Mouse (Mus musculus) kidney, embryonic 14.5 days (tissue): ENCODE measurements around the gene Mras. TPM values are rescaled to one million over a fixed set of nuclear protein-coding genes. Genes with fewer than 3 reads are reported as not detected.

Experiments
- ATAC-seq: fragments of 200-750 bp; cut with Nextera tagmentation; 2 replicates; pipeline ENCODE4 v1.8.0; 2017; ENCODE audit warnings: moderate number of reproducible peaks, mild to moderate bottlenecking, moderate TSS enrichment, moderate library complexity; ENCODE audit not compliant: low FRiP score, low TSS enrichment
- H3K27ac ChIP-seq: fragments of 300-500 bp; sonication (generic); 2 replicates; pipeline ENCODE4 v1.5.1; 2014; ENCODE audit warnings: low read depth, mild to moderate bottlenecking, low read length, moderate library complexity, mixed read lengths
- H3K27me3 ChIP-seq: fragments of 300-500 bp; sonication (generic); 2 replicates; pipeline ENCODE4 v1.6.1; 2014; ENCODE audit warnings: mild to moderate bottlenecking, low read length; ENCODE audit not compliant: control insufficient read depth, insufficient read depth
- H3K36me3 ChIP-seq: fragments of 300-500 bp; sonication (generic); 2 replicates; pipeline ENCODE4 v1.6.1; 2014; ENCODE audit warnings: low read length, mixed read lengths; ENCODE audit not compliant: control insufficient read depth, insufficient read depth
- H3K4me1 ChIP-seq: fragments of 300-500 bp; sonication (generic); 2 replicates; pipeline ENCODE4 v1.6.1; 2014; ENCODE audit warnings: low read length, mixed read lengths; ENCODE audit not compliant: control insufficient read depth, insufficient read depth
- H3K4me2 ChIP-seq: fragments of 300-500 bp; sonication (generic); replicated peaks from 2 replicates; pipeline ENCODE4 v1.6.1; 2014; ENCODE audit warnings: low read depth, mild to moderate bottlenecking, low read length
- H3K4me3 ChIP-seq: fragments of 300-500 bp; sonication (generic); 2 replicates; pipeline ENCODE4 v1.5.1; 2014; ENCODE audit warnings: mild to moderate bottlenecking, low read length
- H3K9ac ChIP-seq: fragments of 300-500 bp; sonication (generic); 2 replicates; pipeline ENCODE4 v1.6.1; 2014; ENCODE audit warnings: low read depth, mild to moderate bottlenecking, low read length, moderate library complexity
- H3K9me3 ChIP-seq: fragments of 300-500 bp; sonication (generic); 2 replicates; pipeline ENCODE4 v1.6.1; 2016; ENCODE audit warnings: low read length; ENCODE audit not compliant: control insufficient read depth
- WGBS: fragments of 180-500 bp; shearing (Covaris S2); extraction: QIAGEN DNeasy Blood & Tissue Kit; methylation state at CpG from one replicate; pipeline ENCODE4 v1.1.7; 2014; 5-methylcytosine and 5-hydroxymethylcytosine counted together
- polyA plus RNA-seq: library from polyadenylated mRNA; unstranded; fragments of >200 nt; fragmentation: Nextera tagmentation; extraction: Ambion mirVana; gene quantifications from 2 replicates; pipeline ENCODE4 v1.2.1, GENCODE M21; 2014

Gene Mras
- polyA plus RNA-seq, 1 experiment from 2014 or later: 11.8 TPM

- WGBS: 24% methylated on average over 14 of the region's 14 CpGs
- peak overlapping the region; percentile 28; the same call in 1 of the 2 replicates for H3K9ac ChIP-seq
- peak overlapping the region; percentile 78 for H3K4me3 ChIP-seq
- ATAC-seq: 0 out of 2 replicates have a peak, but pooled peaks have one; percentile 2
- no peaks in the 10 kb centered on the region for H3K9me3 ChIP-seq
- H3K4me1 ChIP-seq: peaks cover 18% of the 10 kb centered on the region
- no peaks in the 10 kb centered on the region for H3K36me3 ChIP-seq
- H3K27ac ChIP-seq: no peak overlapping the region; the same call in 1 of the 2 replicates
- H3K27me3 ChIP-seq: peaks cover 13% of the 10 kb centered on the region
- H3K4me2 ChIP-seq: peak overlapping the region; percentile 74
Measured at GRCm38 (mm10) chr9:99434892-99435618, 2.1 kb downstream of the Mras start.

- H3K9me3 ChIP-seq: no peaks in the 10 kb centered on the region
- 77% methylated on average over 4 of the region's 4 CpGs for WGBS
- ATAC-seq: no peak
- no peak overlapping the region for H3K4me3 ChIP-seq
- H3K27me3 ChIP-seq: peaks cover 4% of the 10 kb centered on the region; the same call in 1 of the 2 replicates
- H3K4me1 ChIP-seq: peaks cover 18% of the 10 kb centered on the region
- no peak overlapping the region for H3K9ac ChIP-seq
- no peak overlapping the region for H3K27ac ChIP-seq
- H3K36me3 ChIP-seq: no peaks in the 10 kb centered on the region
- H3K4me2 ChIP-seq: no peak overlapping the region
Measured at GRCm38 (mm10) chr9:99432478-99432877, 4.7 kb downstream of the Mras start.

GRCm38 (mm10) chr9:99431963-99432362, 5.2 kb downstream of the Mras start:
- no peaks in the 10 kb centered on the region for H3K27me3 ChIP-seq
- no peak overlapping the region for H3K4me2 ChIP-seq
- H3K36me3 ChIP-seq: no peaks in the 10 kb centered on the region
- 81% methylated on average over 6 of the region's 6 CpGs for WGBS
- H3K4me3 ChIP-seq: no peak overlapping the region
- H3K4me1 ChIP-seq: peaks cover 18% of the 10 kb centered on the region
- H3K9me3 ChIP-seq: no peaks in the 10 kb centered on the region
- no peak overlapping the region for H3K27ac ChIP-seq
- H3K9ac ChIP-seq: no peak overlapping the region
- no peak for ATAC-seq

- no peak for ATAC-seq
- Histone ChIP-seq H3K9ac (no peak overlapping the region), H3K4me3 (no peak overlapping the region), H3K36me3 (no peaks in the 10 kb centered on the region), H3K27ac (no peak overlapping the region), H3K4me2 (no peak overlapping the region), H3K27me3 (no peaks in the 10 kb centered on the region), H3K4me1 (peaks cover 18% of the 10 kb centered on the region), H3K9me3 (no peaks in the 10 kb centered on the region)
- 93% methylated on average over 8 of the region's 8 CpGs for WGBS
Measured at GRCm38 (mm10) chr9:99431346-99431745, 5.8 kb downstream of the Mras start.

GRCm38 (mm10) chr9:99430806-99431205, 6.4 kb downstream of the Mras start:
- H3K4me3 ChIP-seq: no peak overlapping the region
- H3K4me1 ChIP-seq: peaks cover 16% of the 10 kb centered on the region
- no peaks in the 10 kb centered on the region for H3K36me3 ChIP-seq
- no peak overlapping the region for H3K27ac ChIP-seq
- no peaks in the 10 kb centered on the region for H3K9me3 ChIP-seq
- H3K4me2 ChIP-seq: no peak overlapping the region
- WGBS: 83% methylated on average over 6 of the region's 6 CpGs
- H3K27me3 ChIP-seq: no peaks in the 10 kb centered on the region
- H3K9ac ChIP-seq: no peak overlapping the region
- ATAC-seq: no peak

GRCm38 (mm10) chr9:99429845-99430244, 7.3 kb downstream of the Mras start:
- WGBS: 95% methylated on average over 3 of the region's 3 CpGs
- Histone ChIP-seq H3K4me1 (peaks cover 11% of the 10 kb centered on the region), H3K9ac (no peak overlapping the region)

GRCm38 (mm10) chr9:99428601-99429331, 8.4 kb downstream of the Mras start:
- WGBS: 73% methylated on average over 11 of the region's 11 CpGs
- no peak for ATAC-seq
- no peaks in the 10 kb centered on the region for H3K9me3 ChIP-seq
- H3K27me3 ChIP-seq: no peaks in the 10 kb centered on the region
- peaks cover 12% of the 10 kb centered on the region; the same call in 1 of the 2 replicates for H3K4me1 ChIP-seq
- no peak overlapping the region for H3K4me3 ChIP-seq
- H3K4me2 ChIP-seq: no peak overlapping the region
- H3K36me3 ChIP-seq: no peaks in the 10 kb centered on the region
- no peak overlapping the region for H3K9ac ChIP-seq
- no peak overlapping the region for H3K27ac ChIP-seq

More at GRCm38 (mm10) chr9:99429845-99430244, 7.3 kb downstream of the Mras start:
- no peaks in the 10 kb centered on the region for H3K27me3 ChIP-seq
- no peak overlapping the region for H3K4me3 ChIP-seq
- no peak overlapping the region for H3K4me2 ChIP-seq
- no peak overlapping the region for H3K27ac ChIP-seq
- ATAC-seq: no peak
- H3K36me3 ChIP-seq: no peaks in the 10 kb centered on the region
- no peaks in the 10 kb centered on the region for H3K9me3 ChIP-seq

- 0 out of 2 replicates have a peak, but pooled peaks have one; percentile 12 for ATAC-seq
- Histone ChIP-seq H3K4me1 (peaks cover 14% of the 10 kb centered on the region; the same call in 1 of the 2 replicates), H3K4me3 (no peak overlapping the region), H3K4me2 (no peak overlapping the region), H3K36me3 (no peaks in the 10 kb centered on the region), H3K9me3 (no peaks in the 10 kb centered on the region), H3K27me3 (no peaks in the 10 kb centered on the region), H3K27ac (no peak overlapping the region), H3K9ac (no peak overlapping the region)
- 49% methylated on average over 9 of the region's 9 CpGs for WGBS
Measured at GRCm38 (mm10) chr9:99425262-99425661, 11.9 kb downstream of the Mras start.

- Histone ChIP-seq H3K4me1 (peaks cover 14% of the 10 kb centered on the region; the same call in 1 of the 2 replicates), H3K4me2 (no peak overlapping the region), H3K4me3 (no peak overlapping the region), H3K27me3 (no peaks in the 10 kb centered on the region), H3K9me3 (no peaks in the 10 kb centered on the region), H3K9ac (no peak overlapping the region), H3K36me3 (no peaks in the 10 kb centered on the region), H3K27ac (no peak overlapping the region; the same call in 1 of the 2 replicates)
- WGBS: 43% methylated on average over 4 of the region's 4 CpGs
- no peak for ATAC-seq
Measured at GRCm38 (mm10) chr9:99424574-99424863, 12.7 kb downstream of the Mras start.
